Mouse (Mus musculus) adrenal gland, postnatal 4 days (tissue): ENCODE measurements around the gene Ifitm6. TPM values are rescaled to one million over a fixed set of nuclear protein-coding genes. Genes with fewer than 3 reads are reported as not detected.
"Not testable (repeated sequence)": the region's sequence is repeated elsewhere in the genome, so short reads cannot be mapped to it uniquely, and the experiment has no call there.

Source experiments
- DNase-seq, 2 experiments: peaks; one replicate each; pipeline ENCODE4 v3.0.0; 2021 to 2022; ENCODE audit warnings: low spot score in 2 of 2, mixed read lengths in 2 of 2
- total RNA-seq, 2 experiments: library from RNA; stranded (reverse); gene quantifications; 2 replicates each; pipeline ENCODE4 v1.2.3; 2021

Gene Ifitm6
- total RNA-seq, 2 experiments from 2014 or later = 2.1 to 4.5 TPM

DNA sequence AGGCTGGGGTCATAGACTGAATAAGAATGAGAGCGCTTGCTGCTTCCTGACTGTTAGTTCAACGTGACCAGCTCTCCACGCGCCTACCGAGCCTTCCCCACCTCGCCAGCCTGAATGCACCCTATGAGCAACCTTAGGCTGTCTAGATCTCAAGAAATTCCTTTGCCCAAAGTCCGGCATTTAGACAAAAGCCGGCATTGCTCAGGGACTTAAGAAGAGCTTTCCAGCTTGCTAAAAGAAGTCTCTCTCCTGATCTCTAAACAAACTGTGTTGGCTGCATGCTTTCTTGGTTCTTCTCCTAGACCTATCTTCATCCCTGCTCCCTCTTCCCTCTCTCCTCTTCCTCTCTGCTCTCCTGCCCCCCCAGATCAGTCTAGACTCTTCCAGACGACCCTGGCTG, 42.8 kb downstream of the Ifitm6 start:
- no peak for DNase-seq

DNA sequence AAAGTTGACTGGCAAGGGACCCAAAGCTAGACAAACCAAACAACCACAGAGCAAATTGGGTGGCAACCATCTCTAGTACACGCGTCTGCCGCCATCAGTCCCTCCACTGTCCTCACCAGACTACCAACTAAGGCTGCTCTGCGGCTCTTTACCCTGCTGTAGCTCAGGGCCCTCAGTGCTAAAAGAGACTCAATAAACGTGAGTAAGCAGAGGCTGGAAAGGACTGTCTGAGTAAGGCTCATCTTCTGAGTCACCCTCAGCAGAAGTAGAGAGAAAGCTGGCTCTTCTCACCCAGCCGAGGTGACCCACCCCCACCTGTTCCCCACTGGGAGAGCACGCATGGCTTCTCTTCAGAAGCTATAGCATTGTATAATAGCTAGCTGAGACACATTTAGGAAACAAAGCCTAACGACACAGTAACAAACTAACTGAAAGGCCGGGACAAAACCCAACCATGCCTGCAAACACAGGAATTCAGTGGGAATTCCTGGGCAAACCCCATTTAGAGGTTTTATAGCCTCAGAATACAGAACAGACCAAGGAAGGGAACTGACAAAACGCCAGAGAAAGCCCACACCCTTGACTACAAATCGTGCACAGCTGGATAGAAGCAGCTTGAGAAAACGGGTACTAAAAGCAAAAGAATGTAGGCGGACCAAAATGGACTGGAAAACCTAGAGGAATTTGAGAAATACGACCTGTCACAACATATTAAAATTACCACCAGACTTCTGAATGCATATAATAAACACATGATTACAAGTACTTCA, 44.1 kb downstream of the Ifitm6 start:
- no peak for DNase-seq

DNA sequence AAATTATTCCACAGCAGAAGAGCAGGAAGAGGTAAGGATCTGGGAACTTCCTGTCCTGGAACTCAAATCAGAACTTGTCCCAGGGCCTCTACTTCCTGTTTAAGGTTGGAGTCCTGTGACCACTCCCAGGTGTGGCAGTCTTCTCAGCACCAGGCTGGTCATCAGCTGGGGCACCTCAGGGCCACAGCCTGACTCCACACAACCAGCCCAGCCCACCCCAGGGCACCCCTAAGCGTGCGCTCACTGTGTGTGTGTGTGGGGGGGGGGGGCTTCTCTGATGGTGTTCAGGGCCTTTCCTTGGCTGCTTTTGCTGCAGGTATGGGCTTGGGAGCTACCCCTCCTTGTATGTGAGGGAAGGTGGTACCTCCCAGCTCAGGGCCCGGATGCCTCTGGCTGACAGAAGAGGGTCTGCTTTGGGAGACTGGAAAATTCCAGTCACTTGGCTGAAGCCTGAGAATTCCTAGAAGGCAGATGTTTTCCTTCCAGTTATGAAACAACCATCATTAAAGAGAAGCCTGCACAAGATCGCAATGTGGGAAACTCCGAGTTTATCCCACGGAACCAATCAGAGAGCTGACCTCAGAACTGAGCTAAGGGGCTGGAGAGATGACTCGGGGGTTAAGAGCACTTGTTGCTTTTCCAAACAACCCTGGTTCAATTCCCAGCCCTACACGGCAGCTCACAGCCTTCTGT, 46.1 kb downstream of the Ifitm6 start:
- DNase-seq = no peak

DNA sequence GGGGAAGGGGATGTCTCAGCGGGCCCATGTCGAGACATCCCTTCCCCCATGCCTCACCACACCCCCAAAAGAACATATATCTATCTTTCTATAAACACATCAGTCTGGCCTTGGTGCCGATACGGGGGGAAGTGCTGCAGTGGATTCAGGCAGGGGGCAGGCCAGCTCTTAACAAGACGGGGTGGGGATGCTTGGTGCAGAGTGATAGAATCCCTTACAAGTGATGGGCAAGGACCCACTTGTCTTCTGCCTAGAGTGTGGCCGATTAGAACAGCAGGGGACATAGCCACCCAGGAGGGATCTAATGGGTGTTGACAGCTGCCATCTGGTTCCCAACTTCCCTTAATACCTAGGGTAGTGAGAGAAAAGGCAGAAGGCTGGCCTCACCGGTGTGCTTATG, 46.8 kb downstream of the Ifitm6 start:
- DNase-seq = no peak

DNA sequence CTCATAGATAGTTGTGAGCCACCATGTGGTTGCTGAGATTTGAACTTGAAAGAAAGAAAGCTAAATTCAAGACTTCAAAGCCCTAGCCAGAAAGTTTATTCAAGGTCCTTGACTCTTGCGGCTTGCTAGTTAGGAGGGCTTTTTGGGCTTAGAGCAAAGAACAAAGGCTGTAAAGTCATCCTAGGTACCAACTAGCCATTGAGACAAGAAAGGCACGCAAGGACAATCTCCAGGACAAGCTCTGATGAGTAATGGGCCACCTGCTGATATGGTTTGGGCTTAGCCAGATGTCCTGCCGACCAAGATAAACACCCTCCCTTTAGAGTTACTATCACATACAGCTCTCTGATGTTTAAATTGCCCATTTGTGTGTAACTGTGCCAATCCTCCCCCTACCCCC, 49.0 kb downstream of the Ifitm6 start:
- not testable (repeated sequence) for DNase-seq

DNA sequence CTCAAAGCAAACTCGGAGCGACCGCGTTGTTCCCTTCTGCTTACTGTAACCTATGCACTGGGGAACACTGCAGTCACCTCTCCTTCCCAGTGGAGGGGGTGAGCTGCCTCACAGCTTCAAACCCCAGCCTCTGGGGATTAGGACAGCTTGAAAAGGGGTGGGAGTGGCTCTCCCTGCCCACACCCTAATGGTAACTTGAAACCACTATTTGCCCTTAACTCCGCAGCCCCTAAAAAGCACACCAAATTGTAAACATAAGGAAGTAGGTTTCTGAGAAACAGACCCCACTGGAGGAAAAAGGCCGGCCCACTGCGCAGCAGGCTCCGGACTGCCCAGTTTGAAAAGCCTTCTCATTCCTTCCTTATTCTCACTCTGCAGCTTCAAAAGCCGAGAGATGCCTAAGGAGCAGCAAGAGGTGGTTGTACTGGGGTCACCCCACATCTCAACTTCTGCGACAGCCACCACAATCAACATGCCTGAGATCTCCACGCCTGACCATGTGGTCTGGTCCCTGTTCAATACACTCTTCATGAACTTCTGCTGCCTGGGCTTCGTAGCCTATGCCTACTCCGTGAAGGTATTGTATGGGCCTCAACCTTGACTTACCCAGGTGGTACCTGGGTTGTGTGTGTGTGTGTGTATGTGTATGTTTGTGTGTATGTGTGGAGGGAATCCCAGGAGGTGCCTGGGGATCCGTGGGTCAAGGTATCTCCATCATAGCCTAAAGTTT, 49.7 kb downstream of the Ifitm6 start:
- no peak for DNase-seq

DNA sequence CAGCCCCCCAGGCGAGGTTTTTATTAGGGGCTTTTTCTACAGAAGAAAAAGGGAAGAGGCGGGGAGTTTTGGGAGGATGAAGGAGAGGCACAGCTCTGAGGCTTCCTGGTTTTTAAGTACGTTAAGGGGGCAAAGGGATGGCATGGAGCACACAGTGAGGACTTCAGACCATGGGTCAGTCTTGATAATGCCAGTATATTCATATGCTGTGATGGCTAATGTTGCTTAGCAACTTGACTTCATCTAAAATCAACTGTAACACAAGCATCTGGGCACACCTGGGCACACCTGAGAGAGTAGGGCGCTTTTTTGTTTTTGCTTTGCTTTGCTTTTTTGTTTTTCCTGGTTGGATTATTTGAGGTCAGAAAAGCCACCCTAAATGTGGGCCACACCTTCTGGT, 50.8 kb downstream of the Ifitm6 start, which contains the start of gene Ifitm1:
TSS of gene Ifitm1 (plus strand) at position 301 of the 400 bp plus-strand sequence.
- no peak for DNase-seq

Other genes with a start within 250 kb of the Ifitm6 start
- gene Syce1, start 230.1 kb downstream of the Ifitm6 start, total RNA-seq = under 1 TPM in 1 of 2 experiments, not detected in 1; 0.42 TPM
- 1 to 10 TPM; 5.1 to 5.4 TPM for gene Zfp941, start 195.7 kb downstream of the Ifitm6 start, total RNA-seq
- 10 to 100 TPM in 1 of 2 experiments, under 1 TPM in 1; 0.70 to 17.0 TPM for gene Urah, start 182.9 kb downstream of the Ifitm6 start, total RNA-seq
- gene Scgb1c1, start 172.4 kb downstream of the Ifitm6 start, total RNA-seq = not detected
- gene Odf3, start 170.1 kb downstream of the Ifitm6 start, total RNA-seq = under 1 TPM; 0.40 to 0.76 TPM
- 1 to 10 TPM in 1 of 2 experiments, not detected in 1; 1.2 TPM for gene Gm45785, start 161.6 kb downstream of the Ifitm6 start, total RNA-seq
- 10 to 100 TPM; 64.3 to 69.0 TPM for gene Ric8a, start 161.0 kb downstream of the Ifitm6 start, total RNA-seq
- 10 to 100 TPM; 40.2 to 42.9 TPM for gene Bet1l, start 160.3 kb downstream of the Ifitm6 start, total RNA-seq
- gene Psmd13, start 136.0 kb downstream of the Ifitm6 start, total RNA-seq = 100 to 1,000 TPM; 123 to 133 TPM
- gene Sirt3, start 135.6 kb downstream of the Ifitm6 start, total RNA-seq = 10 to 100 TPM; 34.7 to 41.8 TPM
- gene Cox8b, start 117.5 kb downstream of the Ifitm6 start, total RNA-seq = 100 to 1,000 TPM; 183 to 297 TPM
- gene Nlrp6, start 97.0 kb downstream of the Ifitm6 start, total RNA-seq = 1 to 10 TPM; 2.1 to 4.9 TPM
- 10 to 100 TPM; 41.5 to 44.5 TPM for gene Pgghg, start 76.5 kb downstream of the Ifitm6 start, total RNA-seq
- 1 to 10 TPM; 2.6 to 2.8 TPM for gene Ifitm5, start 67.6 kb downstream of the Ifitm6 start, total RNA-seq
- not detected for gene Gm45717, start 62.0 kb downstream of the Ifitm6 start, total RNA-seq
- gene Ifitm2, start 61.9 kb downstream of the Ifitm6 start, total RNA-seq = 100 to 1,000 TPM; 508 to 623 TPM
- 10 to 100 TPM in 1 of 2 experiments, 1 to 10 TPM in 1; 8.0 to 13.7 TPM for gene Ifitm1, start 50.7 kb downstream of the Ifitm6 start, total RNA-seq
- gene Ifitm3, start 7.2 kb downstream of the Ifitm6 start, total RNA-seq = 100 to 1,000 TPM; 109 to 115 TPM
- not detected for gene Gm17387, start 11.2 kb upstream of the Ifitm6 start, total RNA-seq
- 10 to 100 TPM in 1 of 2 experiments, 1 to 10 TPM in 1; 7.0 to 11.3 TPM for gene B4galnt4, start 43.2 kb upstream of the Ifitm6 start, total RNA-seq
- 1 to 10 TPM; 1.6 to 2.2 TPM for gene Pkp3, start 60.3 kb upstream of the Ifitm6 start, total RNA-seq
- 10 to 100 TPM in 1 of 2 experiments, 1 to 10 TPM in 1; 7.0 to 10.3 TPM for gene Sigirr, start 82.6 kb upstream of the Ifitm6 start, total RNA-seq
- 1 to 10 TPM in 1 of 2 experiments, under 1 TPM in 1; 0.65 to 2.2 TPM for gene Ano9, start 99.9 kb upstream of the Ifitm6 start, total RNA-seq
- 10 to 100 TPM; 44.2 to 53.1 TPM for gene Ptdss2, start 104.5 kb upstream of the Ifitm6 start, total RNA-seq
- gene Rnh1, start 154.9 kb upstream of the Ifitm6 start, total RNA-seq = 100 to 1,000 TPM; 179 to 186 TPM
- 10 to 100 TPM; 88.5 to 96.4 TPM for gene Hras, start 176.1 kb upstream of the Ifitm6 start, total RNA-seq
- 1 to 10 TPM; 8.8 to 9.9 TPM for gene Lrrc56, start 176.2 kb upstream of the Ifitm6 start, total RNA-seq
- gene Lmntd2, start 196.2 kb upstream of the Ifitm6 start, total RNA-seq = 1 to 10 TPM in 1 of 2 experiments, under 1 TPM in 1; 0.82 to 1.0 TPM
- gene Rassf7, start 197.9 kb upstream of the Ifitm6 start, total RNA-seq = 10 to 100 TPM; 14.7 to 15.1 TPM
- 10 to 100 TPM; 77.1 to 91.9 TPM for gene Phrf1, start 210.9 kb upstream of the Ifitm6 start, total RNA-seq
- 1 to 10 TPM; 7.3 to 7.5 TPM for gene Irf7, start 248.6 kb upstream of the Ifitm6 start, total RNA-seq